Mouse (Mus musculus): ENCODE results near the gene Frmd5.
A peak's percentile ranks its signal among the peaks of the same experiment; 100 is the strongest.

The Frmd5 gene

DNA sequence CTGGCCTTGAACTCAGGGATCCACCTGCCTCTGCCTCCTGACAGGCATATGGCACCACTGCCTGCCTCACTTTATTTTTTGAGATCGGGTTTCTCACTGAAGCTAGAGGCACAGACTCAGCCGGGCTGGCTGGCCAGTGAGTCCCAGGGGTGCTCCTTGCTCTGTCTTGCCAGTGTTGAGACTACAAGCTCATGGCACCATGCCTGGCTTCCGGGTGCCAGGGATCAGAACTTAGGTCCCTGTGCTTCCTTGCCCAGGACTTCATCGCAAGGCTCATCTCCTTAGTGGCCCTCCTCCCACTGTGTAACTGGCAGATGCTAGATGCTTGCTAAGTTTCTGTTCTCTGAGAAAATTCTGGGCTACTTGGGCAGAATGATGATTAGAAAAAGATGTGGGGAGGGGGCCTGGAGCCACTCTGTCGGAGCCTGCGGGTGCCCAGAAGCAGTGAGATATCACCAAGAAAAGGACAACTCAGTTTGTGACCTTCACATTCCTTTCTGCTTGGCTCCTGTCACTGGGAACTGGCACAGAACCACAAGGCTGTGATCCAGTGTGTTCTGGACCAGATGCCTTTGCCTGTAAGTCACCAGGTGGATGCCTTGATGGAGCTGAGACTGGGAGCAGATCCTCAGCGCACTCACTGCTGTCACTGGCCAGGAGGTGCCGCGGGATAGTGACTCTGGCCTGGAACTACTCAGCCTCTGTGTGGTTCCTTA, 192.2 kb downstream of the Frmd5 start:
- no peak for DNase-seq

DNA sequence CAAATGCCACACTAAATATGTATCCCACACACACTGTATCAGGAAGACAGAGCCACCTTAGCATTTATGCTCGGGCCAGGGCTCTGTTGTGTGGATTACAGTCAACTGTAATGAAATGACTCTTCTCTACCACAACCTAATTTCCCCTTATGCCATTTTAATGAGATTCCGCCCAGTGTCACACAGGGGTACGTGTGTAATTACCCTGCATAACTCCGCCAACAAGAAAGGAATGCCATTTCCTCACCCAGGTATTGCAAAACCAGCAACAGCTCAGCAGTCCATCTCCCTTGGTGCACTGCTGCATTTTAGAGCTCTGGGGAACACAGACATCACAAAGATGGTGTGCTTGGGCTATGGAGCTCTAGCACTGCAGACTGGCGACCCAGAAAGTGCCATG, 194.8 kb downstream of the Frmd5 start:
- DNase-seq: no peak

DNA sequence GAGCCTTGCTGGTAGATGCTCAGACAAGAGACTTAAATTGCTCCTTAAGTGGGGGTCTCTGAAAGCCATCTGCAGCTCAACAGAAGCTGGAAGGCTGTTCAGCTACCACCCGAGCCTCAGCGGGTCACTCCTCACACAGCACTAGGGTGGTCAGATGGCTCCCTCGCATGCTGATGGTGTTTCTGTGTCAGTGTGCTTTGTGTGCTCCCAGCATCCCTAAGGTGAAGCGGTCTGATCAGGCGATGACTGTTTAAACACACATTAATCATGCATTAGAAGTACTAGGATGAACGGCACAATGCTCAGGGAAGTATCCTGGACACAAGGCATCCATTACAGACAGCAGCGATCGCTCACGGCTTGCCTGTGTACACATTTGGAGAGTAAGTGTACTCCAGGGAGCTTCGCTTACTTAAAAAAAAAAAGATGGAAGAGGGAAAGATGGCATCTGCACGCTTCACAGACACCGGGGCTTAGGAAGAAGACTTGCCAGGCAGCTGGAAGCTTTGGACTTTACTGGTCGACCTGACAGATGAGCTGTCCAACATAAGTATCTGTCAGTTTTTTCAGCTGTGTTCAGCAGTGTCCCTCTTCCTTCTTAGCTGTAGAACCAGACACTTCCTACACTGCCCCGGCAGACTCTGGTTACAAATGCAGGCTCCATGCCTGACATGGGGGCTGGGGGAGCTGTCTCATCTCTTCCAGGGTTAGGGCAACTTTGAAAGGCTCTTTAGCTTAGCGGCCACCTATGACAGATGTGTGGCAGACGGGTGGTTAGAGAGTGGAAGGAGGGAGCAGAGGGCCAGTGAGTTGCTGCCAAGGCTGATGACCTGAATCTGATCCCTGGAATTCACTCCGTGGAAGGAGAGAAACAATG, 196.6 kb downstream of the Frmd5 start:
- no peak for DNase-seq

DNA sequence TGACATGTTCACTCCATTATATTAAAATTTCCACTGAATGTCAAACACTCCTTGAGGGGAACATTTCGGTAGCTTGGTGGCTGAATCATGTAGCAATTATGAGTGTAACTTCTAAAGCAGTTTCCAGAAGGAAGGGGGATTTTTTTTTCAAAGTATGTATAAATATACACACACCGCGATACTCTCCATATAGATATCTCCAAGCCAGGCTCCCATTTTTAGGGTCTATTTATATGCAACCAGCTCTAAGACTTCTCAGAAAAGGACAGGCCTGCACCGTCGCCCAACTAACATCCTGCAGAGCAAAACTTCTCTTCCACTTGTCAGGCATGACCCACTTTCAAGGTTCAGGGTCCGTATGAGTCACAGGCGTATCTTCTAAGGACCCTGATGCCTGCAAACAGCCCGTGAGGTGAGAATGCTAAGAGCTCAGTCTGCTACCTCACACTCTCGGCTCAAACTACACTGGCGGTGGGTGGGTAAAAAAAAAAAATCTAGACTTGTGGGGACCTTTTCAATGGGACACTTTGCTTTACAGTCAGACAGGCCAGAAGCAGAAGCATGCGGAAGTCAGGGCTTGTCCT, 197.7 kb downstream of the Frmd5 start:
- no peak for DNase-seq

DNA sequence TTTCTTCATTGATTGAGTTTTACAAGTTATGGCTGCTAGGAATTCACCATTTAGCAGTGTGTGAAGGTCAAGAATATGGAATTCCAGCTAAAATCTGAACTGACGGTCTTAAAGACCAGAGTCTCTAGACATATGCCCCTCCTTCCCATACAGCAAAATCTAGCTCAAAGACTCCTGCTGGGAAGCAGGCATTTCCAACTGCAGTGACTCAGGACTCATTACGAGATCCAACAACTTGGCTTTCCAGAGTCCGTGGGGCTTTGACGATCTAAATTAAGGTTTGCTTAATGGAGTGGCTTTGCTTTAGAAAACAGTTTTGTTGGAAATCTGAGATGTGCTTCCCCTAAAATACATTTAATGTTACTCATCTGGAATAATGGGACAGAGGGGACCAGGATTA, 204.5 kb downstream of the Frmd5 start:
- no peak for DNase-seq

DNA sequence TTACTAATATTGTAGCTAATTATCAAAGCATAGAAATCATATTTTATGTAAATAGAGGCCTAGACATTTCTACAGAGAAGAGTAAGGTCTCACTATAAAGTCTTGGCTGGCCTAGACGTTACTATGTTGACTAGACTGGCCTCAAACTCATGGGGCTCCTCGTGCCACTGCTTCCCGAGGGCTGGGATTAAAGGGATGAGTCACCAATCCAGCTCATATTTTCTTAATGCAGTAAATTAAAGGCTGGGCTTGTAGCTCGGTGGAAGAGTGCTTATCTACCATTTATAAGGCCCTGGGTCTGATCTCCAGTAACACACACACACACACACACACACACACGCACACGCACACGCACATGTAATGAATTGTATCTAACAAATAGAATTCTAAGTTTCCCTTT, 205.3 kb downstream of the Frmd5 start:
- DNase-seq: no peak

DNA sequence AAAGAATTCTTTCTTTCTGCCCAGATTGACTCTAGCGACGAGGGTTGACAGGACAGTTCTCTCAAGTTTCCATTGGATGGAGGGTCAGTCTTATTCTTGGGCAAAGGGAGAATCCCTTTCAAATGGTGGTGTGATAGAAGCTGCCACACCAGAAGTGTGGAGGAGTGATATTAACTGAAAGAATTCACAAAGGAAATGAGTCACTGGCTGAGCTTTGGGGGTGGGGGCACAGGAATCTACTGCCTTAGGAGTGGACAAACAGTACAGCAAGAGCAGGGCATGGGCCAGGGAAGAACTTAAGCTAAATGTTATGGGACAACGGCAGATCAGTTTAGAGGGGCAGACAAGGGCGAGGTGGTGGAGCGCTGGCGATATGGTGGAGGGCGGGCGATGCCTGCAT, 206.2 kb downstream of the Frmd5 start:
- DNase-seq: peak; percentile 35

DNA sequence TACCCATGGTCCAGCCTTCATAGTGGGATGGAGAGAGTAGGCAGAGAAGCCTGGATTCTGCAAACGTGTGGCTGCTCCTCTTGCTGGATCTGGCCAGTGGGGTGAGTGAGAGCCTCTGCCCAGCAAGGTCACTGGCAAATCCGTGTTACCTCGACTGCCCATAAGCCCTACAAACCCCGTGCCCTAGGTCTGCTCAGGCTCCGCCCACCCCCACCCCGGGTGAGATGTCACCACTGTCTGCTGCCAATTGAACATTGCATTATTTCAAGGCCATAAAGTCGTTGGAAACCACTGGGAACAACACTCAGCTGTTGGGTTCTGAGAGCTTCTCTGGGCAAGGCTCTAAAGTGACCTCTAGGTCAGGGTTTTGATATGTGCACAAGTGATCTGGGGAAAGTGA, 208.6 kb downstream of the Frmd5 start:
- DNase-seq: no peak

DNA sequence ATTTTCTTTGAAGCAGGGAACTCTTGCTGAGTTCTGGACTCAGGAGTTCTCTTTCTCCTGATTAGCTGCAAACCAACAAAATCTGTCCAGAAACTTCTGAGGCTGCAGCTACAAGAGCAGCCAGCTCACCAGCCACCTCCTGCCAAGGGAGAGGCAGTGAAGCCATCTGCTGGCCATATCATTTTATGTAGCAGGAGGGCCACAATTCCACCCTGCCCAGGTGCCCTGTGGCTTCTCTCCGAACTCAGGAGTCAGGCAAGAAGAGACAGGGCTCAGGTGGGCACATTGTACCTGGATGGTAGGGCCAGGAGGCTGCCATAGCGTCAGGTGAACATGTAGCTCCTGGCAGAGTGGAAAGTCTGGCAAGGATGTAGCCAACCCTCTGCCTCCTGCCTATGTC, 210.3 kb downstream of the Frmd5 start:
- DNase-seq: no peak

DNA sequence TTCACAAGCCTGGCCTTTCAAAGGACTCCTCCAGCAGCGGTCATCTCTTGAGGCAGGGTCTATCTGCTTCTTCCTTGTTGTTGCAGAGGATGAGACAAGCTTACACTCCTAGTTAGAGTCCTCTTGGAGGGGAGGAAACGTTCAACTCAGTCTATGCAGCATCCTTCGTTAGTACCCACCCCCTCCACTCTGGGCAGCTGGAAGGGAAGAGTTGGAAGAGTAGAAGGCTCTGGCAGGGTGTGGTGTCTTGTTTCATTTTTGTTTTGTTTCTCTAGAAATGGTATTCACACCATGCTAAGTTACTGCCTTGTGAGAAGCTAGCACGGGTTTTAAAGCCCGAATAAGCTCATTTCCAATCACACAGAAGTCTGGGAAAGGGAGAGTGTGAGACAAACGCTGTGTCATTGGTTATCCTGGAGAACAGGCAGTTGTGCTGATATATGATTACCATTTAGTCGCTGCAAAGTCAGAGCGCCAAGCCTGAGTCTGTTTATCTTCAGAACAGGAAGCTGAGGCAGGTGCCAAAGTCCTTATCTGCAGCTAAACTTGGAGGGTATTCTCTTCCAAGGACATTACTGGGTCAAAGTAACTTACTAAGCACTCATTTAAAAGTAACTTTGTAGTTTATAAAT, 212.1 kb downstream of the Frmd5 start:
- peak; percentile 66 for DNase-seq

DNA sequence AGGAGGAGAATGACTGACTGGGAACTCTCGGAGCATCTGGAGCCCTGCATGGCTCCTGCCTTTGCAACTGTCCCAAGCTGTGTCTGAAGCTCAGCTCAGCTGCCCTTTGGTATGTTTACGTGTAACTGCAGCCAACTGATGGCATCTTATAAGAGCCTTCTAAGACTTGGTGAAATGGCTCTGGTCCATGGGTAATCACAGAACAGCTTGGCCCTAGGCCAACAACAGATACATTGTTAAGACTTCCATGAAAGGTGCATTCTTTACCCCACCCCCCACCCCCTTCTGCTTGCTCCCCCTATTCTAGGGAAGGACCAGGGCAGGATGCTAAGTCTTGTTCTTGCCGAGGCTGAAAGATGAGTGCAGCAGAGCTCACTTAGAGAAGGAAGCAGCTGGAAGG, 212.8 kb downstream of the Frmd5 start:
- DNase-seq: no peak

DNA sequence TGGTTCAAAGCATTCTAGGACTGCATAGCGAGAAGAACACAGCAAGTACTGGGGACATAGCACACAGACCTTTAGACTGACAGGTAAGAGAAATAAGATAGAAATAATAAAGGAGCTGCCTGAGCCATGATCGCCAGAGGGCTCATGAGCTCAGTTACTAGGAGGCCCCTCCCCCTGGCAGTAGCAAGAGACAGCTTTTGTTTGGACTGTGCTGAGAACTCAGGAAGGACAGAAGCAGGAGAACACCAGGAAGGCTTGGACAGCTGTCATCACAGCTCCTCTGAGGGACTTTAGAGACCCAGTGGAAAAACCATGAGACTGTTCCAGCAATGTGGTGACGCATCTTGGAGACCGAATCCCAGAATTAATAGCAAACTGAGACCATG, 218.6 kb downstream of the Frmd5 start:
- peak; percentile 71 for DNase-seq

DNA sequence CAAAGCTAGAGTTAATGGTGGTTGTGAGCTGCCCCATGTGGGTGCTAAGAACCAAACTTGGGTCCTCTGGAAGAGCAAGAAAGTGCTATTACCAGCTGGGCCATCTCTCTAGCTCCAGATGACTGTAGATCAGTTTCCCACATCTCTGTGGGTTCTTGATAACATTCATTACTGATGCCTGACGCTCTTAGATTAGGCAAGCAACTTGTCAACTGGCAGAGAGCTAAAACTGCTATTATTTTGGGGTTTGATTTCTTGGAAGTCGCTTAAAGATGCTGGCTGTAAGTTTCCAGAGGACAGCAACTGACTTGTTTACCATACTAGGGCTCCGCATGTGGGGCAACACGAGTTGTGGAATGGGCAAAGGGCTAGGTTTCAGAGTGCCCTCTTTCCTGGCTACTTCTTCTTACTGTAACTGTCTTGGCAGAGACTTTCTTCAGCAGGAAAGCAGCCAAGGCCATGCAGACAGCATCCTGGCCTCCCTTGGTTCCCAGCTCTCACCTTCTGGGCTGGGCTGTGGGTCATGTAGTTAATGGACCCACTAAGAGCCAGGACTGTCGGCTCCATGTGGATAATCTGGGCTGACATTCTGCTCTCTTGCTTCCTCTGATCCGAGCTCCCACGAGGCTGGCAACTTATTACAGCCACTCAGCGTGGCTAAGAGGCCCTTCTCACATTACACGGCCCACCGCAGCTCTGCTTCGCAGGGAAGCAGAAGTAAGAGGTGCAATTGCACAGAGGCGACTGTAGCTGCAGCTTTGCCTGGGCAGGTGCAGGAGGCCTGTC, 219.2 kb downstream of the Frmd5 start:
- peak; percentile 42 for DNase-seq

DNA sequence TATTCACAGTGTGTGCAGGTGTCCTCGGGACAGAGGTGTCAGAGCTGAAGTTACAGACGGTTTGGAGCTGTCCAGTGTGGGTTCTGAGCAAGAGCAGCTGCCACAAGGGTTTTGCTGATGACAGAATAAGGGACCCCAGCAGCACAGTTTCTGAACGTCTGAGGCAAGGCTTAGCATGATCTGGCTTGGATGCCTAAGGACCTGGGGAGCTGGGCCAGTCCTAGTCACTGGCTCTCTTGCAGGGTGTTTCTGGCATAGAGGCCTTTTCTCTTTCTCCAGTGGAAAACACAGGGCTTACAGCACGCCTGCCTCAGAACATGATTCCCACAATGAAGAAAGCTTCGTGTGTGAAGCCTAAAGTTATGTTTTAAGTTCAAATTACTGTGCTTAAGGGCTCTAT, 222.2 kb downstream of the Frmd5 start:
- DNase-seq: peak; percentile 27

DNA sequence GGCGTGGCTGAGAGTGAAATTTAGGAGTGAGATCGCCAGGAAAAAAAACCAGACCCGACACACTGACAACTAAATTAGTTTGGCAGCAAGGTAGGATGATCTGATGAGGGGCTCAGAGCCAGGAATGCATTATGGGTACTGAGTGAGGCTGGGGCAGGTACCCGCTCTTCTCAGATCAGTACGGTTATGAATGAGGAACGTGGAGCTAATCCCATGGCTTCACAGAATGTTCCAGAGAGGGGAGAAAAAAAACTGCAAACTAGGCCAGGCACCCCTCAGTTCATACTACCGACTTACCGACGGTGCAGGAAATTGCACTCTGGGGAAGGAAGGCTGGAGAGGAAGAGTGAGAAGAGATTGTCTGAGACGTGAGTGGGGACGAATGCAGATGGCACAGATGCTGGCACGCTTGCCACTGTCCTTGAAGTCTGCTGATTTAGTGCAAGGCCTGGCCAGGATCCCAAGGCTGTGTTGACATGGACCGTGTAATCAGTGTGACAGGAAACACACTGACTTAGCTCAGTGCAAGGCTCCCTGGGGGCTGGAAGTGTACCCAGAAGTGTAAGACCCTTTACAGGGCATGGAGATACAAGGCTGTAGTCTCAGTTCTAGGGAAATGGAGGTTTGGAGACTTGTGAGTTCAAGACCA, 223.3 kb downstream of the Frmd5 start:
- peak; percentile 76 for DNase-seq

DNA sequence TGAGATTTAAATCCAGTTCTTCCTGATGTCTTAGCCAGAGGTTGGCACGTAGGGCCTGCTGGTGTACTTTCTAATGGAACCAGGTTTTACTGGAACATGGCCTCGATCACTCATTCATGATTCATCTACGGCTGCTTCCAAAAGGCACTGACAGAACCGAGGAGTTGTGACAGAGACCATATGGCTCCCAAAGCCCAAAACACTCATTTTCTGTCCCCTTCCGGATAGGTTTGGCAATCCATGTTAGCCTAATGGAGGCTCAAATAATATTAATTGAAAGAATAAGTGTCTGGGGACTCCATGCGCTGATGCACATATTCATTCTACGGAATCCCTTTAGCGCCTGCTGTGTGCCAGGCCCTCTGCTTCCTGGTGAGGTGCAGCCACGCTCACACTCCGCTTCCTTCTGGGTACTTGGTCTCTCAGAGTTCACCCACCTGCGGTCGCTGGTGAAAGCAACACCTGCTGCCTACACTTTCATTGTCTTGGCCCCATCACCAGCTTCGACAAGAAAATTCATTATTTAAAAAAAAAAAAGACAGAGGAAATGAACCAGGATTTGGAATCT, 224.0 kb downstream of the Frmd5 start:
- DNase-seq: no peak

DNA sequence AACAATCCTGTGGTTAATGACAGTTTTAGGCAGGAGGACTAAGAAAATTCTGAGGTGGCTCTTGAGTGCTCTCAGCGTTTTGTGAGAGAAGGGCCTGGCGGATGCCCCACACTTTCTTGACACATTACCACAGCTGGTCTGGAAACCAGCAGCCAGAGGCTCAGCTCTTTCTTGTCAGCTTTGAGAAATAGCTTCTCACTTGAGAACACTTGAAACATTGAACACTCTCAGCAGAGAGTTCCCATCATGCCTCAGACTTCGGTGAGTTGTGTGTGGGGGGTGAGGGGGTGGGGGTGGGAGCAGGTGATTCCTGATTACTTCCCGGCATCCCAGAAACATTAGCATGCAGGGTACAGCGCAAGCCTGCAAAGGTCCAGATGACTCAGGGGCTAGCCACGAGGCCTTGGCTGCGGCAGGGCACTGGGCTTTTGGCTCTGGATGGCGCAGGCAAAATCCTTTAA, 231.1 kb downstream of the Frmd5 start:
- DNase-seq: peak; percentile 62

DNA sequence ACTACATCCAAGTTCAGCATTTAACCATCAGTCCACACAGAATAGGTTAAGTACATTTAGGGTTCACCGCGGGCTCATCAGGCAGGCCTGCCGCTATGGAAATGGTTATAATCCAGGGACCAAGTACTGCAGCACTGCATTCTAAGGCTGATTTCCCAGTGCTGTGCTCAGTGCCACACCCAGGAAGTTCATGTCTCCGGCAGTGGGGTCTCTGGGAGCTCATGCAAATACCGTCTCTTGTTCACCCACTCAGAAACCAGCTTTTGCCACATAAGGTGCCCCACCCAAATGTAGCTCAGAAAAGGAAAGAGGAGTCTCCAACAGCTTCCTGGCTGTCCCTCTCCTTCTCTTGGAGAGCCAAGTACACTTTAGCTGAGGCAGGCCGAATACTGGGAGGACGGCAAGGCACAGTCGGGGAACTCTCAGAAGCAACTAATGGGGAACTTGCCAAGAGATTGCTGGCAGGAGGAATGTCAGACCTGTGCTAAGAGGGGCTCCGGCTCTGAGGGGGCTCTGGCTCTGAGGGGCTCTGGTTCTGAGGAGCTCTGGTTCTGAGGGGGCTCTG, 232.7 kb downstream of the Frmd5 start:
- DNase-seq: peak; percentile 22

DNA sequence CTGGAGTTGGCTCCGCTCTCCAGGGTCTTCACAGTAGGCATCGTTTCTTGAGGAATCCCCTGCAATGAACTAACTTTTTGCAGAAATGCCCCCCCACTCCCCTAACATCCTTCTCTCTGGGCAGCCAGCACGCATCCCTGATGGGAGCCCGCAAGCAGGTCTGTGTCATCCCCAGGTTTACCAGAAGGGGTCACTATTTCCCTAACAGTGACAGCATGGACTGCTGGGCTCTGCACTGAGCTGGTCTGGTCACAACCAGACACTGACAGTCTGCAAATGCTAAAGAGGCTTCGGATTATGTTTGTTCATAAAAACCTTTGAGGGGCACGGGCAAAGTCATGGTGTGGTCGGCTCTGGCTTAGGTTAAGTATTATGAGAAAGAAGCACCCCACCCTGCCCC, 235.1 kb downstream of the Frmd5 start:
- DNase-seq: peak; percentile 92

DNA sequence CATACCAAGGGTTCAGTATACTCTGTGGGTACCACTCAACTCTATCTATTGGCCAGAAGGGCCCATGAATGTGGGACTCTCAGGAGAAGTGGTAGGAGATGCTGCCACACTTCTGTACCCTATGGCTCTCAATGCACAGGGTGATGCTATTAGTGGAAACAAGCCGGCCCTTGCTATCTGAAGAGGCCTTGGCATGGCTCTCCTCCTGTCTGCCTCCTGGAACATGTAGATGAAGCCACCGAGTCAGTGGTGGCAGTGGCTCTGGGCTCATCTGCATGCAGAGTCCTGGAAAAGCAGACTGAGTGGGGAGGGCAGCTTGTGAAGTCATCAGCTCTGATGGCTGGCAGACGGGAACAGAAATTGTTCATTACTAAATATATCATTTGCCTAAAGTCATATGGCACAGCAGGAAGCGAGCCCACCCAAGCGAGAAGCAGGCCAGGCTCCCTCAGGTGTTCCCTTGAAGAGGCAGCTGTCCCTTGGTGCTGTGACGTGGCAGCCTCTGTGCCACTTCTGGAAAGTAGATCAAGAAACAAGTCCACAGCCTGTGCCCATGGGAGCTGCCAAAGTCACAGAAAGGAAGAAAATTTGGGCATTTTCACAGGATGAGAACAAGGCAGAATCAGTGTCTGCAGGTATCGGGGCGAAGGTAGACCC, 235.8 kb downstream of the Frmd5 start:
- no peak for DNase-seq

DNA sequence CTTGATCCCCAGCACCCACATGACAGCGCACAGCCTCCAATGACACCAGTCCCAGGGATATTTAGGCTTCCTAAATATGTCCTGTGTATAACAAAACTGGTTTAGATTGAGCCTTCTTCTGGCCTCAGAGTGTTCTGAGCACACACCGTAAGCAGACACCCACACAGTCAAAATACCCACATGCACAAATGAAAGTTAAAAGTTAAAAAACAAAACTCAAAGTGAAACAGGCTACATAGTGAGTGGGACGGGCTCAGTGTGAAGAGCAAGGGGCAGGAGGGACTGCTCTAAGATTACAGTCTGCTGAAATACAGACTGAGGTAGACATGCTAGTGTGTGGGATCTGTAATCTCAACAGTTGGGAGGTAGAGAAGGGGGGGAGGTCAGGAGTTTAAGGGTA, 236.8 kb downstream of the Frmd5 start:
- no peak for DNase-seq

All from lung, postnatal 10 days (tissue).